Mouse (Mus musculus) limb, embryonic 14.5 days (tissue): ENCODE measurements around the gene Boll. TPM values are rescaled to one million over a fixed set of nuclear protein-coding genes. Genes with fewer than 3 reads are reported as not detected.

Source experiments
- ATAC-seq: fragments of 200-750 bp; cut with Nextera tagmentation; 2 replicates; pipeline ENCODE4 v1.8.0; 2017; ENCODE audit warnings: low read depth, moderate number of reproducible peaks, moderate TSS enrichment; ENCODE audit not compliant: low FRiP score
- DNase-seq: peaks from one replicate; pipeline ENCODE4 v3.0.0-alpha.2; 2015; ENCODE audit warnings: low spot score
- H3K27ac ChIP-seq: fragments of 300-500 bp; sonication (generic); replicated peaks from 2 replicates; pipeline ENCODE4 v1.5.1; 2014; ENCODE audit warnings: low read depth, mild to moderate bottlenecking, low read length, moderate library complexity, mixed read lengths
- H3K27me3 ChIP-seq: fragments of 300-500 bp; sonication (generic); 2 replicates; pipeline ENCODE4 v1.6.1; 2014; ENCODE audit warnings: low read length, mixed read lengths; ENCODE audit not compliant: control insufficient read depth, insufficient read depth
- H3K36me3 ChIP-seq: fragments of 300-500 bp; sonication (generic); 2 replicates; pipeline ENCODE4 v1.6.1; 2014; ENCODE audit warnings: mild to moderate bottlenecking, low read length, moderate library complexity, mixed read lengths; ENCODE audit not compliant: control insufficient read depth, insufficient read depth
- H3K4me1 ChIP-seq: fragments of 300-500 bp; sonication (generic); 2 replicates; pipeline ENCODE4 v1.6.1; 2014; ENCODE audit warnings: antibody characterized with exemption, low read length, mixed read lengths; ENCODE audit not compliant: control insufficient read depth, insufficient read depth
- H3K4me2 ChIP-seq: fragments of 300-500 bp; sonication (generic); replicated peaks from 2 replicates; pipeline ENCODE4 v1.6.1; 2014; ENCODE audit warnings: low read depth, mild to moderate bottlenecking, low read length, moderate library complexity; ENCODE audit not compliant: severe bottlenecking
- H3K4me3 ChIP-seq: fragments of 300-500 bp; sonication (generic); replicated peaks from 2 replicates; pipeline ENCODE4 v1.5.1; 2014; ENCODE audit warnings: low read length
- H3K9ac ChIP-seq: fragments of 300-500 bp; sonication (generic); 2 replicates; pipeline ENCODE4 v1.6.1; 2014; ENCODE audit warnings: mild to moderate bottlenecking, low read depth, low read length, moderate library complexity; ENCODE audit not compliant: severe bottlenecking
- H3K9me3 ChIP-seq: fragments of 300-500 bp; sonication (generic); 2 replicates; pipeline ENCODE4 v1.6.1; 2016; ENCODE audit warnings: low read length; ENCODE audit not compliant: control insufficient read depth
- POLR2A ChIP-seq: fragments of 200-500 bp; IDR thresholded peaks from 2 replicates; pipeline ENCODE4 v1.8.0; 2012; ENCODE audit warnings: inconsistent platforms, mild to moderate bottlenecking, moderate library complexity, borderline replicate concordance; ENCODE audit not compliant: insufficient read depth, insufficient read length; ENCODE audit errors: extremely low read depth
- WGBS: fragments of 180-500 bp; shearing (Covaris S2); extraction: QIAGEN DNeasy Blood & Tissue Kit; methylation state at CpG from one replicate; pipeline ENCODE4 v1.1.7; 2014; 5-methylcytosine and 5-hydroxymethylcytosine counted together
- polyA plus RNA-seq, 2 experiments: library from polyadenylated mRNA; depleted of rRNA in 1 of 2; stranded (reverse) in 1 of 2; unstranded in 1 of 2; fragments of >200 nt; fragmentation: Nextera tagmentation in 1 of 2; extraction: Ambion mirVana in 1 of 2; gene quantifications; 2 replicates each; pipeline versions ENCODE4 v1.2.1 to v1.2.3; 2012 to 2014

Boll gene
- polyA plus RNA-seq, 2 experiments, result 0.24 to 0.99 TPM

- no peak for TF ChIP-seq POLR2A
- Histone ChIP-seq H3K27ac (no peak overlapping the region), H3K27me3 (no peaks in the 10 kb centered on the region), H3K4me3 (no peak overlapping the region), H3K9ac (no peak overlapping the region), H3K4me1 (peaks cover 11% of the 10 kb centered on the region), H3K9me3 (no peaks in the 10 kb centered on the region), H3K36me3 (peaks cover 34% of the 10 kb centered on the region), H3K4me2 (no peak overlapping the region)
- DNase-seq (no peak), ATAC-seq (no peak)
- 75% methylated on average over 4 of the region's 4 CpGs for WGBS
Observed at GRCm38 (mm10) chr1:55212771-55213170, 150.5 kb downstream of the Boll start.

- 83% methylated on average over 8 of the region's 8 CpGs for WGBS
- Histone ChIP-seq H3K4me1 (peaks cover 4% of the 10 kb centered on the region), H3K27ac (no peak overlapping the region), H3K36me3 (peaks cover 35% of the 10 kb centered on the region), H3K27me3 (no peaks in the 10 kb centered on the region), H3K4me3 (no peak overlapping the region), H3K9ac (no peak overlapping the region), H3K9me3 (no peaks in the 10 kb centered on the region), H3K4me2 (no peak overlapping the region)
- no peak for TF ChIP-seq POLR2A
- DNase-seq (no peak), ATAC-seq (no peak)
Observed at GRCm38 (mm10) chr1:55211081-55211480, 152.2 kb downstream of the Boll start.

DNA sequence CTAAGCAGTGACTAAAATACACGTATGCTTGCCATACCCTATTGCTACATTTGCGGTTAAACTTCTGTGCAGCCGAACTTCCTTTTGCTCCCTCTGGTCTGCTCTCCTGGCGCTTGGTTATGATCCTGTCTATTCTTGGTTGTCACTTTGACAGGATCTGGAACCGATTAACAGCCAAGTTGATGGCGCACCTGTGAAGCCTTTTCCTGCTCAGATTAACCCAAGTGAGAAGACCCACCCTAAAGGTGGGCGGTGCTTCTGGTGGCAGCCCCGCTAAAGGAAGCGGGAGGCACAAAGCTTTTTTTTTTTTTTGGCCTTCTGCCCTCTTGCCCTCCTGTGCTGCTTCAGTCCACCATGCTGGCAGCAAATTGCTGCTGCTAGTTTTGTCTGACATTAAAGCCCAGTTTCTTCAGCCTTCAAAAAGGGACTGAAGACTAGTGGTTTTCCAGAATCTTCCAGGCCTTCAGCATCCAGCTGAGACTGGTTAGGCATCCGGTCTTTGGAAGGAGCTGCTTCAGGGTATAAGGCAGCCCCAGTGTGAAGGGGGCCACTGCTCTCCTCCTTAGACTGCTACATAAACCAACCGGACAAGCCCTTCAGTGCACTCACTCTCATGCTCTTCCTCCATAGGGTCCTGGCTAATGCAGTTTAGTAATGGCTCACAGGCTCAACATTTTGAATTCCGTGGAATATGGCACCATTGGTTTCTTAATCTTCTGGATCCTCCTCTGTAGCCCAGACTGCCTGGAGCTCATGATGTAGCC, 152.9 kb downstream of the Boll start:
- peaks cover 4% of the 10 kb centered on the region for H3K4me1 ChIP-seq
- H3K9ac ChIP-seq, result no peak overlapping the region
- DNase-seq (no peak), ATAC-seq (no peak)
- H3K27me3 ChIP-seq, result no peaks in the 10 kb centered on the region
- no peak overlapping the region for H3K4me2 ChIP-seq
- H3K36me3 ChIP-seq, result peaks cover 39% of the 10 kb centered on the region
- H3K4me3 ChIP-seq, result no peak overlapping the region
- 24% methylated on average over 12 of the region's 12 CpGs for WGBS
- H3K9me3 ChIP-seq, result no peaks in the 10 kb centered on the region
- H3K27ac ChIP-seq, result no peak overlapping the region
- TF ChIP-seq POLR2A, result no peak

GRCm38 (mm10) chr1:55208500-55209140, 154.6 kb downstream of the Boll start:
- ATAC-seq, result no peak
- peaks cover 4% of the 10 kb centered on the region for H3K4me1 ChIP-seq
- H3K27me3 ChIP-seq, result no peaks in the 10 kb centered on the region
- no peak overlapping the region for H3K4me2 ChIP-seq
- H3K27ac ChIP-seq, result no peak overlapping the region
- TF ChIP-seq POLR2A, result no peak
- no peaks in the 10 kb centered on the region for H3K9me3 ChIP-seq
- no peak overlapping the region for H3K9ac ChIP-seq
- peaks cover 55% of the 10 kb centered on the region for H3K36me3 ChIP-seq
- DNase-seq, result no peak
- WGBS, result 74% methylated on average over 5 of the region's 5 CpGs
- H3K4me3 ChIP-seq, result no peak overlapping the region

DNA sequence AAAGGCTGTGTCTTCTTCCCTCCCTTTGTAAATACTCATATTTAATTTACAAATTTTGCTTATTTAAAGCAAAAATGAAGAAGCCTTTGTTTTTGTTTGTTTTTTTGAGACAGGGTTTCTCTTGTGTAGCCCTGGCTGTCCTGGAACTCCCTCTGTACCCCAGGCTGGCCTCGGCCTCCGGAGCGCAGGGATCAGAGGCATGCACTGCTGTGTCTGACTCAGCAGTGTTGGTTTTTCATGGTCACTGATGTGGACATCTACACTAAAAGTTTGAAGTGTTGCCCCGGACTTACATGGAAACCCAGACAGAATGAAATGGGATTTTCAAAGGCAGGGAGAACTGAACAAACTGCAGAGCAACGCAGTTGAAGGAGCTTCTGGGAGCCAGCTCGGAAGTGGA, 155.7 kb downstream of the Boll start:
- no peak overlapping the region for H3K9ac ChIP-seq
- H3K27me3 ChIP-seq, result no peaks in the 10 kb centered on the region
- no peak overlapping the region for H3K4me2 ChIP-seq
- TF ChIP-seq POLR2A, result no peak
- 86% methylated on average over 6 of the region's 6 CpGs for WGBS
- H3K36me3 ChIP-seq, result peaks cover 59% of the 10 kb centered on the region
- H3K4me1 ChIP-seq, result peaks cover 4% of the 10 kb centered on the region
- ATAC-seq (no peak), DNase-seq (no peak)
- no peak overlapping the region for H3K27ac ChIP-seq
- H3K9me3 ChIP-seq, result no peaks in the 10 kb centered on the region
- no peak overlapping the region for H3K4me3 ChIP-seq
